Mouse (Mus musculus) intestine, postnatal 0 days (tissue): ENCODE data around the gene Ctbp2. TPM values are rescaled to one million over a fixed set of nuclear protein-coding genes. Genes with fewer than 3 reads are reported as not detected.

Experiments
- ATAC-seq: fragments of 200-750 bp; cut with Nextera tagmentation; 2 replicates; pipeline ENCODE4 v1.8.0; 2017; ENCODE audit warnings: mild to moderate bottlenecking, moderate TSS enrichment, moderate library complexity
- H3K27ac ChIP-seq: fragments of 300-500 bp; sonication (generic); 2 replicates; pipeline ENCODE4 v1.5.1; 2014; ENCODE audit warnings: mild to moderate bottlenecking, low read depth, low read length, moderate library complexity
- H3K27me3 ChIP-seq: fragments of 300-500 bp; sonication (generic); replicated peaks from 2 replicates; pipeline ENCODE4 v1.6.1; 2014; ENCODE audit warnings: low read length, mixed read lengths; ENCODE audit not compliant: control insufficient read depth, insufficient read depth
- H3K36me3 ChIP-seq: fragments of 300-500 bp; sonication (generic); 2 replicates; pipeline ENCODE4 v1.6.1; 2014; ENCODE audit warnings: mild to moderate bottlenecking, moderate library complexity; ENCODE audit not compliant: control insufficient read depth, insufficient read depth
- H3K4me1 ChIP-seq: fragments of 300-500 bp; sonication (generic); replicated peaks from 2 replicates; pipeline ENCODE4 v1.6.1; 2014; ENCODE audit warnings: antibody characterized with exemption, low read length, mixed read lengths; ENCODE audit not compliant: control insufficient read depth, insufficient read depth
- H3K4me2 ChIP-seq: fragments of 300-500 bp; sonication (generic); replicated peaks from 2 replicates; pipeline ENCODE4 v1.6.1; 2014; ENCODE audit warnings: low read depth, mild to moderate bottlenecking, moderate library complexity
- H3K4me3 ChIP-seq: fragments of 300-500 bp; sonication (generic); 2 replicates; pipeline ENCODE4 v1.5.1; 2014; ENCODE audit warnings: low read depth, low read length
- H3K9ac ChIP-seq: fragments of 300-500 bp; sonication (generic); 2 replicates; pipeline ENCODE4 v1.6.1; 2014; ENCODE audit warnings: mild to moderate bottlenecking, low read depth, low read length
- H3K9me3 ChIP-seq: fragments of 300-500 bp; sonication (generic); 2 replicates; pipeline ENCODE4 v1.6.1; 2016; ENCODE audit warnings: mixed run types; ENCODE audit not compliant: control insufficient read depth
- CTCF ChIP-seq: sonication (generic); IDR thresholded peaks from 2 replicates; pipeline ENCODE4 v1.5.1; 2016; ENCODE audit warnings: low read depth, mild to moderate bottlenecking, control low read depth, antibody characterized with exemption, moderate library complexity
- WGBS: fragments of 180-500 bp; shearing (Covaris S2); extraction: QIAGEN DNeasy Blood & Tissue Kit; methylation state at CpG from one replicate; pipeline ENCODE4 v1.1.7; 2014; 5-methylcytosine and 5-hydroxymethylcytosine counted together
- polyA plus RNA-seq: library from polyadenylated mRNA; unstranded; fragments of >200 nt; fragmentation: Nextera tagmentation; extraction: Ambion mirVana; gene quantifications from 2 replicates; pipeline ENCODE4 v1.2.1, GENCODE M21; 2015

Gene Ctbp2
- polyA plus RNA-seq, 1 experiment from 2014 or later, result 42.6 TPM

GRCm38 (mm10) chr7:133121661-133122378 is 2.3 kb downstream of the Ctbp2 start:
- 0 out of 2 replicates have a peak, but pooled peaks have one; percentile 14 for TF ChIP-seq CTCF
- peak overlapping the region; percentile 92 for H3K4me2 ChIP-seq
- no peaks in the 10 kb centered on the region for H3K27me3 ChIP-seq
- no peaks in the 10 kb centered on the region for H3K36me3 ChIP-seq
- no peaks in the 10 kb centered on the region for H3K9me3 ChIP-seq
- peak overlapping the region; percentile 94 for H3K9ac ChIP-seq
- ATAC-seq, result peak; percentile 16; the same call in 1 of the 2 replicates
- peaks cover 20% of the 10 kb centered on the region; the same call in 1 of the 2 replicates for H3K4me1 ChIP-seq
- WGBS, result under 1% methylated on average over 88 of the region's 94 CpGs
- H3K27ac ChIP-seq, result peak overlapping the region; percentile 99
- peak overlapping the region; percentile 91 for H3K4me3 ChIP-seq

- ATAC-seq, result no peak
- Histone ChIP-seq H3K27ac (peak overlapping the region; percentile 99; the same call in 1 of the 2 replicates), H3K9ac (peak overlapping the region; percentile 94), H3K27me3 (no peaks in the 10 kb centered on the region), H3K4me2 (peak overlapping the region; percentile 92), H3K9me3 (no peaks in the 10 kb centered on the region), H3K4me3 (peak overlapping the region; percentile 91), H3K4me1 (peaks cover 20% of the 10 kb centered on the region; the same call in 1 of the 2 replicates), H3K36me3 (no peaks in the 10 kb centered on the region)
- TF ChIP-seq CTCF, result no peak
- 7% methylated on average over 14 of the region's 14 CpGs for WGBS
Observed at GRCm38 (mm10) chr7:133121080-133121607, 3.0 kb downstream of the Ctbp2 start.

- Histone ChIP-seq H3K4me2 (peak overlapping the region; percentile 92), H3K9me3 (no peaks in the 10 kb centered on the region), H3K36me3 (no peaks in the 10 kb centered on the region), H3K9ac (peak overlapping the region; percentile 23; the same call in 1 of the 2 replicates), H3K27me3 (no peaks in the 10 kb centered on the region), H3K4me3 (peak overlapping the region; percentile 91), H3K27ac (peak overlapping the region; percentile 0; the same call in 1 of the 2 replicates), H3K4me1 (peaks cover 25% of the 10 kb centered on the region; the same call in 1 of the 2 replicates)
- WGBS, result 21% methylated on average over 15 of the region's 15 CpGs
- ATAC-seq, result no peak
- TF ChIP-seq CTCF, result no peak
Observed at GRCm38 (mm10) chr7:133120221-133120751, 3.9 kb downstream of the Ctbp2 start.

GRCm38 (mm10) chr7:133117815-133118214 is 6.3 kb downstream of the Ctbp2 start:
- ATAC-seq, result no peak
- Histone ChIP-seq H3K27ac (no peak overlapping the region), H3K27me3 (no peaks in the 10 kb centered on the region), H3K9me3 (no peaks in the 10 kb centered on the region), H3K9ac (no peak overlapping the region), H3K4me1 (peaks cover 29% of the 10 kb centered on the region), H3K4me2 (no peak overlapping the region), H3K4me3 (no peak overlapping the region), H3K36me3 (no peaks in the 10 kb centered on the region)
- TF ChIP-seq CTCF, result no peak
- WGBS, result 28% methylated on average over 2 of the region's 2 CpGs

GRCm38 (mm10) chr7:133116542-133116941 is 7.6 kb downstream of the Ctbp2 start:
- H3K4me2 ChIP-seq, result peak overlapping the region; percentile 66
- no peak for TF ChIP-seq CTCF
- peaks cover 32% of the 10 kb centered on the region for H3K4me1 ChIP-seq
- ATAC-seq, result peak; percentile 76
- H3K27ac ChIP-seq, result peak overlapping the region; percentile 90
- H3K36me3 ChIP-seq, result no peaks in the 10 kb centered on the region
- no peaks in the 10 kb centered on the region for H3K27me3 ChIP-seq
- no peak overlapping the region for H3K4me3 ChIP-seq
- no peaks in the 10 kb centered on the region for H3K9me3 ChIP-seq
- H3K9ac ChIP-seq, result no peak overlapping the region

GRCm38 (mm10) chr7:133115886-133116285 is 8.3 kb downstream of the Ctbp2 start:
- H3K9ac ChIP-seq, result peak overlapping the region; percentile 51
- WGBS, result 10% methylated on average over 15 of the region's 15 CpGs
- H3K27ac ChIP-seq, result peak overlapping the region; percentile 90
- H3K36me3 ChIP-seq, result no peaks in the 10 kb centered on the region
- no peak for ATAC-seq
- H3K9me3 ChIP-seq, result no peaks in the 10 kb centered on the region
- TF ChIP-seq CTCF, result no peak
- peak overlapping the region; percentile 36 for H3K4me3 ChIP-seq
- peak overlapping the region; percentile 66 for H3K4me2 ChIP-seq
- H3K4me1 ChIP-seq, result peaks cover 32% of the 10 kb centered on the region
- no peaks in the 10 kb centered on the region for H3K27me3 ChIP-seq
